Comparison of ENCODE assay signal across 9 mouse cellular contexts in the genomic region with DNA sequence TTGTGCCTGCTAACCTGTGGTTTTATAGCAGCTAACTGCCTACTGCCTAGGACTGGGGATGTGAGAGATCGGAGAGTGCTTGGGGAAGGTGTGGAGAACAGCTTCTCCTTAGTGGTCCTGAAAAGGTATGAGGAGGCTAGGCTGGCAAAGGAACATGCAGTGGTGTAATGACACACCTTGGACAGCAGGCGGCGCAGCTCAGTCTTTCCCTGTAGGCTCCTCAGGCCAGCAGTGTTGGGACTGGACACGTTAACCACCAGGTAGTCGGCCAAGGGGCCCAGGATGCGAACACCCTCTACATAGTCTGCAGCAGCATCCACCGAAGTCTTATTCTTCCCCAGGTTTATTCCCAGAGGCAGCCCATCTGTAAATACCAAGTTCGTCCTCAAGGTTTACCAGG. TPM values are rescaled to one million over a fixed set of nuclear protein-coding genes. Genes with fewer than 3 reads are reported as not detected.
A peak's percentile ranks its signal among the peaks of the same experiment; 100 is the strongest.
DNase-seq lines count a peak whose midpoint lies in the region; ATAC-seq and TF ChIP-seq lines count a peak whose summit lies in the region.
"Had no signal": no experiment of that assay in that cellular context is flagged by ENCODE, and none has a peak within 500 bp of the region (broad histone marks: within the 10 kb centered on the region; RNA-seq: fewer than 3 reads in every experiment).

No protein-coding gene starts in this region.

- H3K4me1 ChIP-seq in intestine, embryonic 16.5 days (ENCODE audit: control insufficient read depth, insufficient read depth, low read length), result no peaks in the 10 kb centered on the region
- H3K4me1 ChIP-seq in lung, embryonic 14.5 days (ENCODE audit: insufficient read depth), result no peaks in the 10 kb centered on the region
- H3K4me1 ChIP-seq: hindbrain, embryonic 15.5 days had no signal

- TF ChIP-seq CTCF in lung, embryonic 14.5 days (IDR thresholded peaks at IDR 0.05; ENCODE audit: low read depth), result peak; percentile 95

- H3K9me3 ChIP-seq in intestine, embryonic 16.5 days (ENCODE audit: control insufficient read depth, low read length), result no peaks in the 10 kb centered on the region
- H3K9me3 ChIP-seq in lung, embryonic 14.5 days (ENCODE audit: low read depth, low read length), result no peaks in the 10 kb centered on the region
- H3K9me3 ChIP-seq: hindbrain, embryonic 15.5 days had no signal

- H3K4me2 ChIP-seq in intestine, embryonic 16.5 days (ENCODE audit: low read depth, low read length), result no peak overlapping the region
- no peak overlapping the region for H3K4me2 ChIP-seq in lung, embryonic 14.5 days
- H3K4me2 ChIP-seq: hindbrain, embryonic 15.5 days had no signal

- DNase-seq in gastrocnemius, adult 18-20 months (ENCODE audit: low spot score), result peak; percentile 39
- no peak for DNase-seq in gastrocnemius, postnatal 25 days
- DNase-seq in 416B (ENCODE audit: low read depth), result peak; percentile 59
- DNase-seq in embryo, embryonic 10 days (ENCODE audit: low spot score), result peak; percentile 75
- peak; percentile 65 for DNase-seq in lung, embryonic 14.5 days
- DNase-seq in spleen, postnatal 10 days (ENCODE audit: low spot score in 2 of 2), result peak; percentile 59 to 82

- no peaks in the 10 kb centered on the region; the same call in none of the 2 replicates for H3K36me3 ChIP-seq in intestine, embryonic 16.5 days (ENCODE audit: control insufficient read depth, insufficient read depth, low read length)
- peaks cover 36% of the 10 kb centered on the region; the same call in 1 of the 2 replicates for H3K36me3 ChIP-seq in lung, embryonic 14.5 days (ENCODE audit: insufficient read depth)

- 55% methylated on average over 8 of the region's 8 CpGs for WGBS in intestine, embryonic 16.5 days
- WGBS in lung, embryonic 14.5 days, result 48% methylated on average over 8 of the region's 8 CpGs

- no peak overlapping the region for H3K4me3 ChIP-seq in intestine, embryonic 16.5 days (ENCODE audit: low read length)
- no peak overlapping the region for H3K4me3 ChIP-seq in lung, embryonic 14.5 days (ENCODE audit: low read depth, low read length)
- H3K4me3 ChIP-seq: hindbrain, embryonic 15.5 days had no signal

- no peak overlapping the region for H3K9ac ChIP-seq in intestine, embryonic 16.5 days (ENCODE audit: low read depth, low read length)
- H3K9ac ChIP-seq in lung, embryonic 14.5 days, result no peak overlapping the region
- H3K9ac ChIP-seq: hindbrain, embryonic 15.5 days had no signal

- H3K27me3 ChIP-seq in intestine, embryonic 16.5 days (replicated peaks; ENCODE audit: control insufficient read depth, insufficient read depth, low read length), result no peaks in the 10 kb centered on the region
- no peaks in the 10 kb centered on the region for H3K27me3 ChIP-seq in lung, embryonic 14.5 days (ENCODE audit: insufficient read depth, low read length)
- H3K27me3 ChIP-seq: hindbrain, embryonic 15.5 days had no signal

- no peak overlapping the region for H3K27ac ChIP-seq in intestine, embryonic 16.5 days (ENCODE audit: low read length)
- no peak overlapping the region for H3K27ac ChIP-seq in lung, embryonic 14.5 days (ENCODE audit: low read depth)
- H3K27ac ChIP-seq: hindbrain, embryonic 15.5 days had no signal

- ATAC-seq in activated CD4-positive, CD25-positive, alpha-beta regulatory T cell, adult 4 months, result peak; percentile 54
- ATAC-seq in intestine, embryonic 16.5 days, result 0 out of 2 replicates have a peak, but pooled peaks have one; percentile 18
- ATAC-seq in lung, embryonic 14.5 days (ENCODE audit: insufficient read depth), result no peak

RNA-seq across cellular contexts. Expression of a gene that starts 12.6 kb away (rescaled TPM):
- total RNA-seq in gastrocnemius, adult 18-20 months (2021), result 10 to 100 TPM; 10.6 to 15.6 TPM
- 10 to 100 TPM; 11.0 to 12.9 TPM for total RNA-seq in gastrocnemius, postnatal 25 days (2021)
- polyA plus RNA-seq in activated CD4-positive, CD25-positive, alpha-beta regulatory T cell, adult 4 months (2017; shearing (Covaris generic)), result 10 to 100 TPM; 29.0 to 32.3 TPM
- 40.8 and 47.9 TPM in 2 replicates for polyA plus RNA-seq in intestine, embryonic 16.5 days (2015; fragmentation: Nextera tagmentation; extraction: Ambion mirVana)
- polyA plus RNA-seq in lung, embryonic 14.5 days (2014; fragmentation: Nextera tagmentation; extraction: Ambion mirVana), result 45.1 and 51.3 TPM in 2 replicates

RNA-seq across cellular contexts. Expression of a gene that starts 16.9 kb away (rescaled TPM):
- total RNA-seq in gastrocnemius, adult 18-20 months (2021), result 10 to 100 TPM; 12.9 to 28.3 TPM
- 100 to 1,000 TPM in 1 of 2 experiments, 1 to 10 TPM in 1; 1.9 to 114 TPM for total RNA-seq in gastrocnemius, postnatal 25 days (2021)
- not detected for polyA plus RNA-seq in activated CD4-positive, CD25-positive, alpha-beta regulatory T cell, adult 4 months (2017; shearing (Covaris generic))
- 1.9 and 2.8 TPM in 2 replicates for polyA plus RNA-seq in intestine, embryonic 16.5 days (2015; fragmentation: Nextera tagmentation; extraction: Ambion mirVana)
- 3.6 and 7.4 TPM in 2 replicates for polyA plus RNA-seq in lung, embryonic 14.5 days (2014; fragmentation: Nextera tagmentation; extraction: Ambion mirVana)

RNA-seq across cellular contexts. Expression of a gene that starts 18.5 kb away (rescaled TPM):
- total RNA-seq in gastrocnemius, adult 18-20 months (2021), result under 1 TPM in 1 of 2 experiments, not detected in 1; 0.32 TPM
- not detected for total RNA-seq in gastrocnemius, postnatal 25 days (2021)
- polyA plus RNA-seq in activated CD4-positive, CD25-positive, alpha-beta regulatory T cell, adult 4 months (2017; shearing (Covaris generic)), result 1 to 10 TPM in 1 of 2 experiments, under 1 TPM in 1; 0.32 to 1.6 TPM
- polyA plus RNA-seq in intestine, embryonic 16.5 days (2015; fragmentation: Nextera tagmentation; extraction: Ambion mirVana), result 0.09 and 0.31 TPM in 2 replicates
- 0.09 TPM in 1 of 2 replicates, not detected in the other for polyA plus RNA-seq in lung, embryonic 14.5 days (2014; fragmentation: Nextera tagmentation; extraction: Ambion mirVana)

RNA-seq across cellular contexts. Expression of a gene that starts 30.2 kb away (rescaled TPM):
- total RNA-seq in gastrocnemius, adult 18-20 months (2021), result 1 to 10 TPM; 5.5 to 7.3 TPM
- total RNA-seq in gastrocnemius, postnatal 25 days (2021), result 1 to 10 TPM; 5.8 to 8.3 TPM
- 10 to 100 TPM; 16.5 to 17.9 TPM for polyA plus RNA-seq in activated CD4-positive, CD25-positive, alpha-beta regulatory T cell, adult 4 months (2017; shearing (Covaris generic))
- 21.4 and 22.4 TPM in 2 replicates for polyA plus RNA-seq in intestine, embryonic 16.5 days (2015; fragmentation: Nextera tagmentation; extraction: Ambion mirVana)
- 25.1 and 26.0 TPM in 2 replicates for polyA plus RNA-seq in lung, embryonic 14.5 days (2014; fragmentation: Nextera tagmentation; extraction: Ambion mirVana)

RNA-seq across cellular contexts. Expression of a gene that starts 30.2 kb away (rescaled TPM):
- total RNA-seq in gastrocnemius, adult 18-20 months (2021), result 10 to 100 TPM; 10.3 to 11.4 TPM
- 10 to 100 TPM in 1 of 2 experiments, 1 to 10 TPM in 1; 9.2 to 10.6 TPM for total RNA-seq in gastrocnemius, postnatal 25 days (2021)
- polyA plus RNA-seq in activated CD4-positive, CD25-positive, alpha-beta regulatory T cell, adult 4 months (2017; shearing (Covaris generic)), result 10 to 100 TPM in 1 of 2 experiments, 1 to 10 TPM in 1; 9.1 to 14.2 TPM
- polyA plus RNA-seq in intestine, embryonic 16.5 days (2015; fragmentation: Nextera tagmentation; extraction: Ambion mirVana), result 19.9 and 21.2 TPM in 2 replicates
- polyA plus RNA-seq in lung, embryonic 14.5 days (2014; fragmentation: Nextera tagmentation; extraction: Ambion mirVana), result 23.5 and 25.1 TPM in 2 replicates
